Mouse (Mus musculus) heart, embryonic 16.5 days (tissue): ENCODE measurements around the gene Ror1. TPM values are rescaled to one million over a fixed set of nuclear protein-coding genes. Genes with fewer than 3 reads are reported as not detected.

Experiments used
- ATAC-seq: fragments of 200-750 bp; cut with Nextera tagmentation; replicated peaks from 2 replicates; pipeline ENCODE4 v1.8.0; 2017; ENCODE audit warnings: moderate number of reproducible peaks; ENCODE audit not compliant: insufficient read depth, low FRiP score; ENCODE audit errors: extremely low read depth
- H3K27ac ChIP-seq: fragments of 300-500 bp; sonication (generic); 2 replicates; pipeline ENCODE4 v1.5.1; 2014; ENCODE audit warnings: mild to moderate bottlenecking, low read length, control low read depth, moderate library complexity
- H3K27me3 ChIP-seq: fragments of 300-500 bp; sonication (generic); 2 replicates; pipeline ENCODE4 v1.6.1; 2014; ENCODE audit warnings: low read length, mixed read lengths; ENCODE audit not compliant: control insufficient read depth, insufficient read depth
- H3K36me3 ChIP-seq: fragments of 300-500 bp; sonication (generic); 2 replicates; pipeline ENCODE4 v1.6.1; 2014; ENCODE audit not compliant: control insufficient read depth, insufficient read depth
- H3K4me1 ChIP-seq: fragments of 300-500 bp; sonication (generic); 2 replicates; pipeline ENCODE4 v1.6.1; 2014; ENCODE audit warnings: low read length, mixed read lengths; ENCODE audit not compliant: control insufficient read depth, insufficient read depth
- H3K4me2 ChIP-seq: fragments of 300-500 bp; sonication (generic); 2 replicates; pipeline ENCODE4 v1.6.1; 2014; ENCODE audit warnings: low read depth, mild to moderate bottlenecking, control low read depth, low read length
- H3K4me3 ChIP-seq: fragments of 300-500 bp; sonication (generic); 2 replicates; pipeline ENCODE4 v1.5.1; 2014; ENCODE audit warnings: mild to moderate bottlenecking, control low read depth, low read length
- H3K9ac ChIP-seq: fragments of 300-500 bp; sonication (generic); 2 replicates; pipeline ENCODE4 v1.6.1; 2014; ENCODE audit warnings: low read length, control low read depth
- H3K9me3 ChIP-seq: fragments of 300-500 bp; sonication (generic); replicated peaks from 2 replicates; pipeline ENCODE4 v1.6.1; 2016; ENCODE audit warnings: low read length; ENCODE audit not compliant: control insufficient read depth
- WGBS: fragments of 180-500 bp; shearing (Covaris S2); extraction: QIAGEN DNeasy Blood & Tissue Kit; methylation state at CpG from one replicate; pipeline ENCODE4 v1.1.7; 2014; 5-methylcytosine and 5-hydroxymethylcytosine counted together
- polyA plus RNA-seq: library from polyadenylated mRNA; unstranded; fragments of >200 nt; fragmentation: Nextera tagmentation; extraction: Ambion mirVana; gene quantifications from 2 replicates; pipeline ENCODE4 v1.2.1, GENCODE M21; 2015

Gene Ror1
- polyA plus RNA-seq, 1 experiment from 2014 or later = 10.7 TPM

GRCm38 (mm10) chr4:100297678-100298077 is 202.1 kb downstream of the Ror1 start:
- Histone ChIP-seq H3K4me1 (peaks cover 41% of the 10 kb centered on the region), H3K9ac (no peak overlapping the region), H3K4me2 (peak overlapping the region; percentile 33), H3K27me3 (no peaks in the 10 kb centered on the region), H3K4me3 (no peak overlapping the region), H3K9me3 (no peaks in the 10 kb centered on the region), H3K27ac (peak overlapping the region; percentile 73), H3K36me3 (no peaks in the 10 kb centered on the region)
- peak; percentile 81 for ATAC-seq
- WGBS = 19% methylated on average over 6 of the region's 6 CpGs

- H3K4me2 ChIP-seq = no peak overlapping the region
- no peak overlapping the region for H3K9ac ChIP-seq
- H3K4me1 ChIP-seq = peaks cover 39% of the 10 kb centered on the region
- no peaks in the 10 kb centered on the region for H3K9me3 ChIP-seq
- no peaks in the 10 kb centered on the region for H3K27me3 ChIP-seq
- H3K4me3 ChIP-seq = no peak overlapping the region
- H3K27ac ChIP-seq = peak overlapping the region; percentile 73; the same call in 1 of the 2 replicates
- WGBS = 45% methylated on average over 5 of the region's 5 CpGs
- H3K36me3 ChIP-seq = no peaks in the 10 kb centered on the region
- no peak for ATAC-seq
These were observed 203.0 kb downstream of the Ror1 start for GRCm38 (mm10) chr4:100298566-100298965.

- peaks cover 39% of the 10 kb centered on the region for H3K4me1 ChIP-seq
- 80% methylated on average over 5 of the region's 5 CpGs for WGBS
- ATAC-seq = no peak
These were observed 204.6 kb downstream of the Ror1 start for GRCm38 (mm10) chr4:100300171-100300570.

GRCm38 (mm10) chr4:100301423-100301822 is 205.8 kb downstream of the Ror1 start:
- Histone ChIP-seq H3K4me3 (no peak overlapping the region), H3K9ac (no peak overlapping the region), H3K36me3 (no peaks in the 10 kb centered on the region), H3K4me2 (no peak overlapping the region), H3K9me3 (no peaks in the 10 kb centered on the region), H3K4me1 (peaks cover 39% of the 10 kb centered on the region), H3K27ac (peak overlapping the region; percentile 5; the same call in 1 of the 2 replicates), H3K27me3 (no peaks in the 10 kb centered on the region)
- WGBS = 43% methylated on average over 1 of the region's 1 CpGs
- ATAC-seq = peak; percentile 46; the same call in 1 of the 2 replicates

More at GRCm38 (mm10) chr4:100300171-100300570, 204.6 kb downstream of the Ror1 start:
- no peak overlapping the region for H3K9ac ChIP-seq
- no peak overlapping the region for H3K27ac ChIP-seq
- H3K36me3 ChIP-seq = no peaks in the 10 kb centered on the region
- no peaks in the 10 kb centered on the region for H3K9me3 ChIP-seq
- no peak overlapping the region for H3K4me2 ChIP-seq
- no peak overlapping the region for H3K4me3 ChIP-seq
- no peaks in the 10 kb centered on the region for H3K27me3 ChIP-seq

- H3K36me3 ChIP-seq = no peaks in the 10 kb centered on the region
- H3K27ac ChIP-seq = no peak overlapping the region
- H3K4me2 ChIP-seq = no peak overlapping the region
- H3K27me3 ChIP-seq = no peaks in the 10 kb centered on the region
- H3K9me3 ChIP-seq = no peaks in the 10 kb centered on the region
- H3K4me1 ChIP-seq = peaks cover 2% of the 10 kb centered on the region
- ATAC-seq = no peak
- WGBS = 65% methylated on average over 4 of the region's 4 CpGs
- no peak overlapping the region for H3K4me3 ChIP-seq
- no peak overlapping the region for H3K9ac ChIP-seq
These were observed 211.8 kb downstream of the Ror1 start for GRCm38 (mm10) chr4:100307365-100307764.

- ATAC-seq = no peak
- H3K27me3 ChIP-seq = no peaks in the 10 kb centered on the region
These were observed 216.4 kb downstream of the Ror1 start for GRCm38 (mm10) chr4:100311775-100312537.

GRCm38 (mm10) chr4:100315066-100315465 is 219.5 kb downstream of the Ror1 start:
- 73% methylated on average over 1 of the region's 1 CpGs for WGBS

More at GRCm38 (mm10) chr4:100311775-100312537, 216.4 kb downstream of the Ror1 start:
- Histone ChIP-seq H3K4me3 (no peak overlapping the region), H3K36me3 (no peaks in the 10 kb centered on the region), H3K9ac (no peak overlapping the region), H3K4me1 (no peaks in the 10 kb centered on the region; the same call in 1 of the 2 replicates), H3K9me3 (no peaks in the 10 kb centered on the region), H3K27ac (no peak overlapping the region), H3K4me2 (no peak overlapping the region)
- WGBS = 70% methylated on average over 10 of the region's 10 CpGs

GRCm38 (mm10) chr4:100321758-100322157 is 226.2 kb downstream of the Ror1 start:
- H3K27ac ChIP-seq = peak overlapping the region; percentile 65
- ATAC-seq = peak; percentile 59; the same call in 1 of the 2 replicates

More at GRCm38 (mm10) chr4:100315066-100315465, 219.5 kb downstream of the Ror1 start:
- no peak overlapping the region for H3K9ac ChIP-seq
- H3K9me3 ChIP-seq = 0 out of 2 replicates have a peak, but pooled peaks cover 4% of the 10 kb centered on the region
- H3K4me1 ChIP-seq = no peaks in the 10 kb centered on the region; the same call in 1 of the 2 replicates
- no peak overlapping the region for H3K4me3 ChIP-seq
- ATAC-seq = no peak
- H3K27me3 ChIP-seq = no peaks in the 10 kb centered on the region
- H3K36me3 ChIP-seq = no peaks in the 10 kb centered on the region
- no peak overlapping the region for H3K27ac ChIP-seq
- no peak overlapping the region for H3K4me2 ChIP-seq

More at GRCm38 (mm10) chr4:100321758-100322157, 226.2 kb downstream of the Ror1 start:
- Histone ChIP-seq H3K4me1 (peaks cover 25% of the 10 kb centered on the region), H3K27me3 (no peaks in the 10 kb centered on the region), H3K4me3 (no peak overlapping the region), H3K36me3 (no peaks in the 10 kb centered on the region), H3K9me3 (0 out of 2 replicates have a peak, but pooled peaks cover 4% of the 10 kb centered on the region), H3K9ac (no peak overlapping the region; the same call in 1 of the 2 replicates), H3K4me2 (no peak overlapping the region)
- 14% methylated on average over 6 of the region's 6 CpGs for WGBS
